ENCODE assay signal across 8 mouse cellular contexts in the genomic region with DNA sequence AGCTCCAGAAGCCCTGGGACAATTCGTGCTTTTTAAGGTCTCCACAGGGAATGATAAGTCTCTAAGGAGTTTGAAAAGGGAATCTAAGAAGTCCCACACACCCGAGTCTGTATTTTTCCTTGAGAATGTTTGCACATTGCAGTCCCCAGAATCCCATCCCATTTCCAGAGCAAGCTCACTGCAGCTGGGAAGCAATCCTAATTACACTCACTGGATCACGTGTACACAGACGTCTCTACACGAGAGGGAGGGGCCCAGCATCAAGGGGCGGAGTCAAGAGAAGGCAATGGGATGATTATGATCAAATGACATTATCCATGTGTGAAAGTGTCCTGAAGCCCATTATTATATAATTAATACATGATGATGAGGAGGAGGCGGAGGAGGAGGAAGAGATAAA.
A peak's percentile ranks its signal among the peaks of the same experiment; 100 is the strongest.
DNase-seq lines count a peak whose midpoint lies in the region; ATAC-seq lines count a peak whose summit lies in the region.

No protein-coding gene starts in this region.

- intact Hi-C loops in heart, postnatal 14 days (cut with DNase I): loop anchor here (2.0 to 5.0 kb wide), 2 partner anchors 34 to 67 kb away; no protein-coding TSS in a partner anchor

- no peak overlapping the region for H3K4me3 ChIP-seq in kidney, embryonic 16.5 days (ENCODE audit: low read length)
- no peak overlapping the region for H3K4me3 ChIP-seq in embryonic facial prominence, embryonic 10.5 days
- H3K4me3 ChIP-seq in midbrain, embryonic 14.5 days (replicated peaks; ENCODE audit: low read depth, low read length): no peak overlapping the region
- H3K4me3 ChIP-seq in intestine, embryonic 15.5 days (replicated peaks): no peak overlapping the region

- peak; percentile 55 for DNase-seq in kidney, adult 11 months
- peak; percentile 24 for DNase-seq in embryonic facial prominence, embryonic 10.5 days (ENCODE audit: low spot score)
- DNase-seq in heart, postnatal 14 days: peak; percentile 22 to 39
- DNase-seq in midbrain, embryonic 14.5 days: peak; percentile 47
- no peak for DNase-seq in urinary bladder, postnatal 36 days (ENCODE audit: low spot score in 2 of 2)
- DNase-seq in natural killer cell, adult 2 months (ENCODE audit: low spot score in 2 of 2): no peak

- no peaks in the 10 kb centered on the region for H3K9me3 ChIP-seq in kidney, embryonic 16.5 days (ENCODE audit: low read length)
- no peaks in the 10 kb centered on the region for H3K9me3 ChIP-seq in embryonic facial prominence, embryonic 10.5 days
- no peaks in the 10 kb centered on the region for H3K9me3 ChIP-seq in midbrain, embryonic 14.5 days (ENCODE audit: control insufficient read depth, low read length)
- no peaks in the 10 kb centered on the region for H3K9me3 ChIP-seq in intestine, embryonic 15.5 days

- WGBS in kidney, embryonic 16.5 days: 31% methylated on average over 7 of the region's 7 CpGs
- 30% methylated on average over 7 of the region's 7 CpGs for WGBS in embryonic facial prominence, embryonic 10.5 days
- WGBS in midbrain, embryonic 14.5 days: 29% methylated on average over 7 of the region's 7 CpGs
- WGBS in intestine, embryonic 15.5 days: 34% methylated on average over 7 of the region's 7 CpGs

- H3K4me2 ChIP-seq in kidney, embryonic 16.5 days (replicated peaks; ENCODE audit: low read depth, low read length): no peak overlapping the region
- peak overlapping the region; percentile 98 for H3K4me2 ChIP-seq in midbrain, embryonic 14.5 days (ENCODE audit: low read length)
- no peak overlapping the region for H3K4me2 ChIP-seq in intestine, embryonic 15.5 days (replicated peaks)

- no peak overlapping the region for H3K9ac ChIP-seq in kidney, embryonic 16.5 days (replicated peaks; ENCODE audit: low read length)
- H3K9ac ChIP-seq in midbrain, embryonic 14.5 days (replicated peaks; ENCODE audit: low read length): no peak overlapping the region
- no peak overlapping the region for H3K9ac ChIP-seq in intestine, embryonic 15.5 days

- ATAC-seq in kidney, embryonic 16.5 days (ENCODE audit: low FRiP score, low TSS enrichment): no peak
- ATAC-seq in midbrain, embryonic 14.5 days (ENCODE audit: low FRiP score, low TSS enrichment): no peak
- ATAC-seq in intestine, embryonic 15.5 days: no peak

- peaks cover 9% of the 10 kb centered on the region for H3K27me3 ChIP-seq in kidney, embryonic 16.5 days (ENCODE audit: insufficient read depth, low read length)
- H3K27me3 ChIP-seq in embryonic facial prominence, embryonic 10.5 days (replicated peaks; ENCODE audit: low read depth, poor library complexity, severe bottlenecking): peaks cover 57% of the 10 kb centered on the region
- H3K27me3 ChIP-seq in midbrain, embryonic 14.5 days (ENCODE audit: control insufficient read depth, insufficient read depth, low read length): 0 out of 2 replicates have a peak, but pooled peaks cover 8% of the 10 kb centered on the region
- no peaks in the 10 kb centered on the region for H3K27me3 ChIP-seq in intestine, embryonic 15.5 days (replicated peaks)

- H3K27ac ChIP-seq in kidney, embryonic 16.5 days (ENCODE audit: low read length): no peak overlapping the region
- H3K27ac ChIP-seq in embryonic facial prominence, embryonic 10.5 days (replicated peaks): no peak overlapping the region
- H3K27ac ChIP-seq in midbrain, embryonic 14.5 days (replicated peaks; ENCODE audit: low read depth, low read length): no peak overlapping the region
- H3K27ac ChIP-seq in intestine, embryonic 15.5 days: no peak overlapping the region

- H3K36me3 ChIP-seq in kidney, embryonic 16.5 days (ENCODE audit: insufficient read depth, low read length): no peaks in the 10 kb centered on the region
- H3K36me3 ChIP-seq in embryonic facial prominence, embryonic 10.5 days (replicated peaks): no peaks in the 10 kb centered on the region
- no peaks in the 10 kb centered on the region for H3K36me3 ChIP-seq in midbrain, embryonic 14.5 days (ENCODE audit: control insufficient read depth, insufficient read depth, low read length)
- H3K36me3 ChIP-seq in intestine, embryonic 15.5 days: no peaks in the 10 kb centered on the region

- H3K4me1 ChIP-seq in kidney, embryonic 16.5 days (ENCODE audit: insufficient read depth, low read length): peaks cover 23% of the 10 kb centered on the region
- peaks cover 25% of the 10 kb centered on the region for H3K4me1 ChIP-seq in embryonic facial prominence, embryonic 10.5 days
- H3K4me1 ChIP-seq in midbrain, embryonic 14.5 days (ENCODE audit: control insufficient read depth, insufficient read depth, low read length): peaks cover 23% of the 10 kb centered on the region
- peaks cover 12% of the 10 kb centered on the region for H3K4me1 ChIP-seq in intestine, embryonic 15.5 days (replicated peaks)

Comparison
In these comparisons a context has a peak if more than half of its experiments do, and no peak if none do; other contexts are left out.
1. DNase-seq: peak in kidney, adult 11 months (single experiment), embryonic facial prominence, embryonic 10.5 days (single experiment), heart, postnatal 14 days (2 of 2) and midbrain, embryonic 14.5 days (single experiment); none in urinary bladder, postnatal 36 days (0 of 2) and natural killer cell, adult 2 months (0 of 2).